Mouse (Mus musculus) lung, embryonic 15.5 days (tissue): ENCODE measurements at regions not wholly inside any gene's neighbourhood (a gene's known extent, or its start where the extent isn't known, plus 50 kb on each side); places are given as distances from the start of the nearest gene placed in this dataset.
A peak's percentile ranks its signal among the peaks of the same experiment; 100 is the strongest.

Experiments
- ATAC-seq: fragments of 200-750 bp; cut with Nextera tagmentation; 2 replicates; pipeline ENCODE4 v1.8.0; 2017; ENCODE audit warnings: moderate number of reproducible peaks, borderline replicate concordance; ENCODE audit not compliant: low FRiP score, low TSS enrichment; ENCODE audit errors: extremely low read depth
- H3K27ac ChIP-seq: fragments of 300-500 bp; sonication (generic); 2 replicates; pipeline ENCODE4 v1.5.1; 2015; ENCODE audit warnings: moderate library complexity, mild to moderate bottlenecking, inconsistent platforms
- H3K27me3 ChIP-seq: fragments of 300-500 bp; sonication (generic); 2 replicates; pipeline ENCODE4 v1.6.1; 2015; ENCODE audit warnings: inconsistent platforms
- H3K36me3 ChIP-seq: fragments of 300-500 bp; sonication (generic); 2 replicates; pipeline ENCODE4 v1.6.1; 2015; ENCODE audit warnings: inconsistent platforms
- H3K4me1 ChIP-seq: fragments of 300-500 bp; sonication (generic); 2 replicates; pipeline ENCODE4 v1.6.1; 2015; ENCODE audit warnings: inconsistent platforms
- H3K4me2 ChIP-seq: fragments of 300-500 bp; sonication (generic); 2 replicates; pipeline ENCODE4 v1.6.1; 2015; ENCODE audit warnings: inconsistent platforms, mild to moderate bottlenecking, moderate library complexity
- H3K4me3 ChIP-seq: fragments of 300-500 bp; sonication (generic); 2 replicates; pipeline ENCODE4 v1.5.1; 2015; ENCODE audit warnings: mild to moderate bottlenecking, inconsistent platforms
- H3K9ac ChIP-seq: fragments of 300-500 bp; sonication (generic); 2 replicates; pipeline ENCODE4 v1.6.1; 2015; ENCODE audit warnings: inconsistent platforms
- H3K9me3 ChIP-seq: fragments of 300-500 bp; sonication (generic); 2 replicates; pipeline ENCODE4 v1.6.1; 2016; ENCODE audit warnings: inconsistent platforms
- WGBS: fragments of 180-500 bp; shearing (Covaris S2); methylation state at CpG from one replicate; pipeline ENCODE4 v1.1.7; 2015; 5-methylcytosine and 5-hydroxymethylcytosine counted together

DNA sequence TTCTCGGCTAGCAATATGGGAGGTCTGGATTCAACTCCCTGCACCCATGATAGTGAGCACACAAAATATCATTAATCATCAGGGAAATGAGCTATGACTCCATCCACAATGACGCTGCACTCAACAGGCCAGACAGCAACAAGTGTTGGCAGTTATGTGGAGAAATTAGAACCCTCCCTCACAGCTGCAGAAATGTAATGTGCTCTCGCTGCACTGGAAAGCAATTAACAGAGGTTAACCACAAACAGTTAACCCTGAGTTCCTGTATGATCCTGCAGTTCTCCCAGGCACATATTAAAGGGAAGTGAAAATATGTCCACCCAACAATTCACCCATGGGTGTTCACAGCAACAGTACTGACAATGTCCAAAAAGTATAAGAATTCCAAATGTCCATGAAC, 54.0 kb upstream of the Jade2 start:
- Histone ChIP-seq H3K4me3 (no peak overlapping the region), H3K36me3 (no peaks in the 10 kb centered on the region), H3K9ac (no peak overlapping the region), H3K27me3 (no peaks in the 10 kb centered on the region), H3K4me1 (peaks cover 15% of the 10 kb centered on the region), H3K27ac (no peak overlapping the region), H3K4me2 (no peak overlapping the region), H3K9me3 (no peaks in the 10 kb centered on the region)
- WGBS: 49% methylated on average over 3 of the region's 3 CpGs
- ATAC-seq: no peak

DNA sequence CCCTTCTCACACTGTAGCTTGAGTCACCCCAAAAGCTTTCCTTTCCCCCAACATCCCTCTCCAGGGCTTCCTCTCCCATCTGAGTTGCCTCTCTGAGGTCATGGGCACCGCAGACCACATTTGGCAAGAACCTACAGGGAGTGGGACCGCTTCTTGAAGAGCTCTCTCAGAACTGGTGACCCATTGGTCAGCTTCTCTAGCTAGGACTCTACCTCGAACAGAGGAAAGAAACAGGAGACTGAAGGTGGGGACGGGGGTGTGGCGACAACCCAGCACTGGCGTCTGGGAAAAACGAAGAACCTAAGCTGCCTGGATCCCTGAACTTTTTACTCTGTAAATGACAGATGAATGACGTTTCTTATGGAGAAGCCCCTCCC, 51.8 kb upstream of the Cdkn2aipnl start:
- H3K4me2 ChIP-seq: peak overlapping the region; percentile 70
- no peaks in the 10 kb centered on the region for H3K9me3 ChIP-seq
- WGBS: 7% methylated on average over 8 of the region's 8 CpGs
- H3K4me1 ChIP-seq: peaks cover 36% of the 10 kb centered on the region
- H3K27ac ChIP-seq: peak overlapping the region; percentile 97
- ATAC-seq: no peak
- H3K27me3 ChIP-seq: no peaks in the 10 kb centered on the region
- peak overlapping the region; percentile 33 for H3K4me3 ChIP-seq
- H3K36me3 ChIP-seq: no peaks in the 10 kb centered on the region
- peak overlapping the region; percentile 22; the same call in 1 of the 2 replicates for H3K9ac ChIP-seq

DNA sequence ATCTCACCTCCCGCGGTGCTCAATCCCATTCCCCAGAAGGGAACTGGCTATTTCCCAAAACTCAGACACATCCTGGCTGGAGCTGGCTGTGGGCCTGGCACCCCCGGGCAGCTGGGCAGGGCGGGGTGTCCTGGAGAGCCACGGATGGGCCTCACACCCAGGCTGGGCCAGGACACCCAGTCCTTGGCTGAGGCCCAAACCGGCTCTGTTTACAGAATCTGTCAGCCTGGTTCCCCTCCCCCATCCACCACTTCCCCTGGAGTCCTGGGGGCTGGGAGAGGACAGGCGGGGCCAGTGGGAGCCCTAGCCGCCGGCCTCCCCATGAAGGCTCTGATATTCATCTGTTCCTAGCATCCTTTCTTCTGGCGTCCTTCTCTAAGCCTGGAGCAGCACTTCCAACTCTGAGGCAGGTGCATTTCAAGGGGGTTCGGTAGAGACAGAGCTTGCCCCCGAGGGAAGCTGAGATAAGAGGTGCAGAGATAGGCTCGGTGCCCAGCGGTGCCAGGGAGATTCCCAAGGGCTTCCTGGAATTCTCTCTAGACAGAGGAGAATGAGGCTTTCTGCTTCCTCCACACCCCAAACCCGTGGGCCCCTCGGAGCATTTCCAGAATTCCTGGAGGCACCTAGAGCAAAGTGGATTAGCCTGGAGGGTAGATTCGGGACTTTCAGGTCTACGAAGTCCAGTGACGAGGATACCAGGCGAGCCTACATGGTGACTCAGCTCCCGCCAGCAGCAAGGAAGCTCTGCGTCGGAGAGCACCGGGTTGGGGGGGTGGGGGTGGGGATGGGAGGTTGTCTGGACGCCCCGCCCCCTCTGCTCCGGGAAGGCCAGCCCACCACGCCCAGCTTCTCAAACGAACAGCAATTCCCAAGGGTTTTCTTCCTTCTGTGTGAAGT, 51.2 kb upstream of the Cdkn2aipnl start:
- Histone ChIP-seq H3K27ac (peak overlapping the region; percentile 97), H3K9me3 (no peaks in the 10 kb centered on the region), H3K4me2 (peak overlapping the region; percentile 70), H3K4me3 (peak overlapping the region; percentile 33), H3K36me3 (no peaks in the 10 kb centered on the region), H3K9ac (peak overlapping the region; percentile 22; the same call in 1 of the 2 replicates), H3K27me3 (no peaks in the 10 kb centered on the region), H3K4me1 (peaks cover 36% of the 10 kb centered on the region)
- WGBS: under 1% methylated on average over 28 of the region's 29 CpGs
- ATAC-seq: peak; percentile 90
